Mouse (Mus musculus): ENCODE data around the gene Kcnh1.

The Kcnh1 gene

DNA sequence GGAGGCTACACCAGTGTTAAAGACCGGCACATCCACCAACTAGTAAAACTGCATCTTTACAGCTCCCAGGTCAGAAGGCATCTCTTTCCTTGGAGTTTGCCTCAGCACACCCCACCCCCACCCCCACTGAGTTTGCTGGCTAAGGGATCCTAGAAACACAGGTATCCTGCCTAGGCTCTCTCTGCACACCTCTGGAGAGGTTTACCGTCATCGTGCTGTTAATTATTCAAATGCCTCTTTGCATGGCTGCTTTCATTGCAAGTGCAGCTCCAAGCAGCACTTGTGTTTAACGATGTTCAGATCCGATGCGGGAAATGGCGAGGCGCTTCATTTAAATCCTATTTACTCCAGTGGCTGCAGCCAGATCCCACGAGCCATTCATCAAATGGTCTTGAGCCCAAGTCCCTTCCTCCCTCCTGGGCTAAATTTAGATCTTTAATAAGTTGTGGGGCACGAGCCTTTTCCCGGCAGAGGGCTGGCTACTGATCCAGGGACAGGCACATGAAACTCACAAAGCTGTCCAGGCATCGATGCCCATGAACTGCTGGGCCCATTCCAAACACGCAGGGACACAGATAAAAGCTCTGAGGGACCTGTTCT is 330.4 kb downstream of the Kcnh1 start:
- intact Hi-C loops (cut with DNase I), result no loop called here

DNA sequence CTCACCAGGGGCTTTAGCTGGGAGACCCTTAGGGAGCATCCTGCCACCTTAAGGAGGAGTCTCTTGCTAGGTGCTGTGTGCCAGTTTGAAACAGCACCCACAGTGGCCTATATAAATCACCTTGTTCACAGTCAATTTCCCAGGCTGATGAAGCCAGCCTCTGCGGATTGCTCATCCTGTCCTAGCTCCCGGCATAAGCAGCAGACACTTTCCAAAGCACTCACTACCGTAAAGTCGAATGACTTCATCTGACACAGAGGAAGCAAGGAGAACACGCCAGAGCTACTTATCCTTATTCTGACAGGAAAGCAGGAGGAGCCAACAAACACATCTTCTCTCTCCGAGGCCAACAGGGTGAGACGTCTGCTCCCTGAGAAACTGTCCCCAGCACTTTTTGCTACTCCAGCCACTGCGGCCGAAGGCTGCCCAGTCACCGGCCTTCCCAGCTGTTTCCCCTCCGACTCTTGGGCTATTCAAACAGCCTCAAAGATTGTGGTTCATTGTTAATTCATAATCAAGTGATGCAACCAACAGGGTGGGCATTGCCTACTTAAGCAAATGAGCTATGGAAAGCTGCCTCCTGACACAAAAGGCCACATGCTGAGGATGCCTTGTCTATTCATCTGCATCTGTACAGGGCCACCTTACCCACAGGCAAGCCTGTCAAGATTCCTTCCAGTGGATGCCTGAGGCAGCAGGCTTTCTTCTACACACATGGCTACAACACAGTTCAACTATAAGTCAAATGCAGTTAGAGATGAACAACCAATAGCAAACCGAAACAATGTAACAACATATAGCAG is 332.0 kb downstream of the Kcnh1 start:
- intact Hi-C loops (cut with DNase I), result no loop called here

DNA sequence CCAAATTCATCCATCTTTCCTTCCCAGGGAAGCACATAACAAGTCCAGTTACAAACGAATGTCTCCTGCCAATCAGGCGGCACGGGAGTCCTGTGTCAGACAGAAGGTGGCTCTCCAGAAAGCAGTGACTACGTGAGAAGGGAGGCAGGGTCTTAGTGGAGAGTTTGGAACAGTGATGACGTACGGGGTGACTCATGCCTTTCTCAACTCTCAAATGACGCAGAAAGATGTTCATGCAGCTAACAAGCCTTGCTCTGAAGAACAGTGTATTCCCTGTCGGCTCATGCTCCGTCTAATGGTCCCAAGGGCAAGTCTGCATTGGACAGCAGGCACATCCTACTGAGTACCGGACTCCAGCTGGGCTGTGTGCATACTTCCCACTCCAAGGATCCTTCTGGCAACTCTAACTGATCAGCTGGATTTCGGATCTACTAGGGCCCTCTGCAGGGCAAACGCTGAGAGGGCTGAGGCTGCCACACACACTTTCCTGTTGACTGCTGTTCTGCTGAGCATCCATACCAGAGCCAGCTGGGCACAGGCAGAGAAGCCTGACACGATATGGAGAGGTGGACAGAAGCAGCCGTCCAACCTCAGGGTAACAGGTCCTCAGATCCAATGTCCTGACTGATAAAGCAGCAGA is 335.3 kb downstream of the Kcnh1 start:
- intact Hi-C loops (cut with DNase I), result no loop called here

DNA sequence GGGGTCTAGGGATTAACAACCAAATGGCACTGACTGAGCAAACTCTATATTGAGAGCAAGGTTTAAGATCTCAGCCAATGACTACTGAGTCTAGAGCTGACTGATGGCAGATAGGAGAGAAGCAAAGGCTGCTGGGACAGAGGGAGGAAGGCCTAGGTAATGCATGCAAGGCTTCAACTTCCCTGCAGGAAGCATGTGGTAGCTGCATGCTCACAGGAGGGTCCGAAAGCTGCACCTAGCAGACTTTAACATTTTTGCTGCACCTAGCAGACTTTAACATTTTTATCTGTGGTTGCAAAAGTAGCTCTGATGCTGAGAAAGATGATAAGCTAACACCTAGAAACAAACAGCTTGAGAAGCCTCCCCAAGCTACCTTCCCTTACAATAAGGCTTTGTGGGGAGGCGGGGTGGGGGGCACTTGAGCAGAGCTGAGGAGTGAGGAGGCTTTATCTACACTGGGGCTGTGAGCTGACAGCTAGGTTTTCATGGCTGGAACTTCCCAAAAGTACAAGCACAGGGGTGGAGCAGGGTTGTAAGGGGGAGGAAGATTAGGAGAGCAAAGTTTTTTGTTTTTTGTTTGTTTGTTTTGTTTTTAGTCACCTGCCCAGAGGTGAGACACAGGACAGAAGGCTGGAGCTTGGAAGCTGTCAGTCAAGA is 341.0 kb downstream of the Kcnh1 start:
- intact Hi-C loops (cut with DNase I), result no loop called here

DNA sequence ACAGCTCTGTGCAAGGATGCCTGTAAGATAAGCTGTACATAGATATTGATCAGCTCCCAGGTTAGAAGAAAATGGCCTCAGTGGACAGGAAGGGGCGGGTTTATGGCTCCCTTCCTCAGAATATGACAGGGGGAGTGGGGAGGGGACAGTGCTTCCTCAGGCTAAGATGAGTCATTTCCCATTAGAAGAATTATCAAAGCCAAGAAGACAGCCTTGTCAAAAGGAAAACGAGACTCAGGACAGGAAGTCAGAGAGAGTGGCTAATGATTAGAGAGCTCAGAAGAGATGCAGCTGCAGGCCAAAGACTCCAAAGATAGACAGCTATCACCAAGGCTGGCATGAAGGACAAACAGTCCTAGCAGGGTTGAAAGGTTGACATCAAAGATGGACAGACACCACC is 341.6 kb downstream of the Kcnh1 start:
- intact Hi-C loops (cut with DNase I), result no loop called here

DNA sequence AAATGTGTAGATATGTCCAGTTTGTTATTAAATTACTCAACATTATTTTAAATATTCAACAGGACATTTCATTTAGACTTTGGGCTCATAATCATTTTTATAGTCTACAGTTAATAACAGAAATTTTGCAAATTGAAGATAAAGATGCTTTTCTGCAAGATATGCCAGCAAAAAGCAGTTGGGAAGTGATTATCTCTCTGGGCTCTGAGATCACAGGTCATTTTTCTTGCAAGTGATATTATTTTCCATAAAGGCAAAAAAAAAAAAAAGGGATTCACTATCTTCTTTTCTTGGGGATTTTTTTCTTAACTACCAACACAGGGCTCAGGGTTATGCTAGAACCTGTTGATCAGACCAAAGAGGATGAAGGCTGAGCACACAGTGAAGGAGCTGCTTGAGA is 342.4 kb downstream of the Kcnh1 start:
- intact Hi-C loops (cut with DNase I), result no loop called here

DNA sequence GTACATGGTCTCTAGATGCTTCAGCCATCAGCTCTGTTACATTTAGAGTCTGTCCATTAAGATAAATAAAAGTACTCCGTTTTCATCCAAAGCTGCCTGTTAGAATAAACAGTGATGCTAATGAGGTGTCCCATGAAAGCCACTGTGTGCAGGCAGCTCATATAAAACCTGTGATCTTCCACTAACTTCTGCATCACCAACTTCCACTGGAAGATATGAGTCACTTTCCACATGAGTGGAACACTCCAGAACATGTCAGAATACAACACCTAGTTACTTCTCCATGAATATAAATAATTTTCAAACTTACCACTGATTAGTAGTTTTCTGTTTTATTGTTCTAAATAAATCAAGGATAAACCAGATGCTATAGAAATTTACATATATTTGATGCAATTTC is 345.9 kb downstream of the Kcnh1 start:
- intact Hi-C loops (cut with DNase I), result no loop called here

DNA sequence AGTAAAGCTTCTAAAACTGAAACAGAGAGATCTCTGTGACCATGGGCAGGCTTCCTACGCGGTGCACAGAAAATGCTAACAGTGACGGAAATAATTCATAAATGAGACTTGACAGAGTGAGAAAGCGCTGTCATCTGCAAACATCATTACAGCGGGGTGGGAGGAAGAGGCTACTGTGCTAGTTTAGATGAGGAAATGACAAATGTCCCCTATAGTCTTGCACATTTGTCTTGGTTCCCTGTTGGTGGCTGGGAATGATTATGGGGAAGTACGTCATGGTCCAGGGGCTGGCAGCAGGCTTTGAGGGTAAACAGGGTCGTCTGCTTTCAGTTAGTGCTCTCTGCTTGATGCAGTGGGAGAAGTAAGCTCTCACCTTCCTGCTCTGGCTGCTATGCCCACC is 346.6 kb downstream of the Kcnh1 start:
- intact Hi-C loops (cut with DNase I), result no loop called here

DNA sequence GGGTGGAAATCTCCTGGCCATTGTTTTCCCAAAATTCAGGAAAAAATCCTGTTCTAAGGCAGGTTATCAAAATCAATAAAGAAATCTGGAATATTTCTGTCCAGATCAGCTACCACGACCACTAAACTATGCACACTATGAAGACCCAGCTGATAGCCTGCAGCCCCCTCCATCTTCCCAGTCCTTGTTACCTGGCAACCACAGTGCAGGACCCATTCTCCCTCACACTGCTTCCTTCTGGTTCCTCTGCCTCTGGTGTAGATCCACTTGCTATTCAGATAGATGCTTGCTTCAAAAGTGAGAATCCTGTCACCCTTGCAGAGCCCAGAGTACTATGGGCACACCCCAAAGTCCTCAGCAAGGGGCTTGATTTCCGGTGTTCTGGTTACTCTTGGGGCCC is 351.5 kb downstream of the Kcnh1 start:
- intact Hi-C loops (cut with DNase I), result no loop called here

DNA sequence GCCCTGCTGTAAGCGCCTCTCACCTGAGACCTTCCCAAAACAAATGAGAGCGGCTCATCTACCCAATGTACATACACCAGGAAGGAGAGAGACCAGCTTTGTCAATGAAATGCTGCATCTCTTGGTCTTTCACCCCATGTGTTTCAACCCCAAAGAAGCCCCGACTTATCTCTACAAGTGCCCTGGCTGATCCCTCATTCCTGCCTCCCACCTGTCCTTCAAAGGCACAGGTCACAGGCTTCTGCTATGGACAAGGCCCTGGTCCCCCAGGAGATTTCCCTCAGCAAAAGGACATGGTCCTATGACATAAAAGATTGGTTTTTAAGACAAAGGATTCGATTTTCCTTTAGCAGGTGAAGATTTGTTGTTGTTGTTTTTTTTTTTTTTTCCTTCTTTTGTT is 353.1 kb downstream of the Kcnh1 start:
- intact Hi-C loops (cut with DNase I), result no loop called here

DNA sequence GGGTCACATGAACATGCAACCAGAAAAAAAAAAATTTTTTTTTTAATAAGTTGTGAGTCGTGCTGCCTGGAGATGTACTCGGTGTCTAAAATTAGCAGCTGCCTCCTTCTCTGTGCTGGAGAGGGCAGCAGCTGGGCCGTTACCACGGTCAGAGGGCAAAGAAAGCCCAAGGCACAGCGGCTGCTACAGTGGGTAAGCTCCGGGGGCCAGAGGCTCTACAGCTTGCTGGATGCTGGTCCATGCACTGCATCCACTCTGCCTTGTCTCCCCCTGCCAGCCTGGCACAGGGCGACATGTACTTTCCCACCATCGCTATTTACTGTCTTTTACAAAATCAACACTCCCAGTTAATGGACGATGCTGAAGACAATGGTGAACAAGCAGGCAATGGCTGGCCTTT is 353.5 kb downstream of the Kcnh1 start:
- intact Hi-C loops (cut with DNase I), result no loop called here

DNA sequence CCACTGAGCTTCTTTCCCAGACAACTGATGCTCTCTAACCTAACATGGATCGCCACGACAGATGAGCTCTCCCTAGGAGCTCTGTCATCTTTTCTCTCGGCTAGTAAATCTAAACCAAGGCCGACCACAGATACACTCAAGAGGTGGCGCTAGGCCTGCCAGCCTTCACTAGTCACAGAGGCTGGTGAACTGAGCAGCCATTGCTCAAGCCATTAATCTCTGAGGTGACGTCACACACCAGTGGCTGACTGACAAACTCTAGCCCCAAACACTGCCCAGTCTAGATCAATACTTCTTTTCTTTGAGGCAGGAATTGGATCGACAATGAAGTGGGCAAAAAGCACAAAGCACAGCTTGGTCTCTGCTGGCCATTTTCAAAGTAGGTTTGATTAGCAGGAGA is 354.3 kb downstream of the Kcnh1 start:
- intact Hi-C loops (cut with DNase I), result no loop called here

DNA sequence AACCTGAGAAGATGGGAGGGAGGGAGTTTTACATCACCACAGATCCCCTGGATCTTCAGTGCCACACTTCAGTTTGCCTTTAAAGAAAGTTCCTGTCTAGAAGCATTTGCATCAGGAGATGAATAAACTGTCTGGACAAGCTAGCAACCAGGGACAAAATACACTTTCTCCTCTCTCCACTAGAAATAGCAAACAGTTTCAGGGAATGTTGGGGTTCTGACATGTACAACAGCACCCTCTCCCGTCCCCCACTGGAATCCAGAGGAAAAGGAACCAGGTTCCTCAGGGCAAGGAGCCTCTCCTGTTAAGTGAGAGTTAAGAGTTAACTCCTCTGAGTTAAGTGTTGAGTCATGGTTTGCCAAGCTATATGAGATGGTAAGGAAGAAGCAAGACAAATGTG is 356.3 kb downstream of the Kcnh1 start:
- intact Hi-C loops (cut with DNase I), result no loop called here

DNA sequence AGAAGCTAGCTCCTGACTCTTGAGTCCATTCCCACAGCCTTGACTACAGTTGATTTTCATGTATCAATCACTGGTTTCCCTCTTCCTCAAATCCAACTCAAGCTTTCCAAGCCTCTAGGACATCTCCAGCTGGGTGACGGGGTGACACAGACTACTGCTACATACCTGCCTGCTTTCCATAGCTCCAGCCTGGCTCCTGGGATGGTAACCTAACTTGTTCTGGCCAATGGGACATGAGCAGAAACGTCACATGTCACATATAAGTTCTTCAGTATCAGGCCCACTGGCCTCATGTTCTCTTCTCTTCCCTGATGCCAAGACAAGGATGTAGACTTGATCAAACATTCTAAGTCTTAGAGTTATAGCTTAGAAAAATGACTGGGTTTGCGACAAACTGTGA is 360.0 kb downstream of the Kcnh1 start:
- intact Hi-C loops (cut with DNase I), result no loop called here

DNA sequence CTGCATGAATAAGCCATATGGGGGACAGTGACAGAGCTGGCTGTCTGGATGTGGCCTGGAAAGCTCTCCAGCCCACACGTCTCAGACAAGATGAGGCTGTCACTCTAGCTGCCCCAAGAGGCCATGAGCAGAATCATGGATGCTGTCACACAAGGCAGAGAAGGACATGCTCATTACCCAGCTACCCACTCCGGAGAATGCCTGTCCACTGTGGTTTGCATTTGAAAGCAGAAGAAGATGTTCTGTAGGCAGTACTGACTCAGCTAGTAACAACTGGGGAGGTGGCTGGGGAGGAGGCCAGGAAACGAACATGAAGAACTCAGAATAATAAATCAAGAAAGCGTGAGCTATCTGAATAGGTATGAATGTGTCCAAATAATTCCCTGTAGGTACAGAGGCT is 364.9 kb downstream of the Kcnh1 start:
- intact Hi-C loops (cut with DNase I), result no loop called here

DNA sequence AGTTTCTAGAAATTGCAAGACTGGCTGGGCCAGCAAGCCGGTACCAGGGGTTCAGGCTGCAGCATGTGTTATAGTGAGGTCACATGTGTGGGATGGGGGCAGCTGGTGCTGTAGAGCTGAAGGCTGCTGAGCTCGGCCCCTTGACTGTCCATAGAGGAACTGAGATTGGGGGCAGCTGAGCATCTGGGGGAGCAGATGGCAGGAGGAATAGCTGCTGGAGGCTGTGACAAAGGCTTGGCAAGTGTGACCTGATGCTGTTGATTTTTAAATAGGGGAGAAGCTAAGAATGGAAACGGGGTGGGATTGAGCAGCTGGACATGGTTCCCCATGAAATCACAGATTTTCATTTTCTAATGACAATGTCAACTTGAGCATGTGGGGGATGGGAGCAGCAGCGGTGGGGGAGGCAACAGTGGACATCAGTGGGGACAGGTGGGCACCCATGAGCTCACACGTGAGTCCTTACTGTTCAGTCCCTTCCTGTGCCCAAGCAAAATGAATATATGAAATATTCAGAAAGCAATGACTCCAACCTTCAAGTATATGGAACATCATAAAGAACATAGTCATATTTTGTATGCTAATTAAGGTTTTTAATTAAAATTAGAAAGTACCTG is 367.5 kb downstream of the Kcnh1 start:
- intact Hi-C loops (cut with DNase I), result no loop called here

DNA sequence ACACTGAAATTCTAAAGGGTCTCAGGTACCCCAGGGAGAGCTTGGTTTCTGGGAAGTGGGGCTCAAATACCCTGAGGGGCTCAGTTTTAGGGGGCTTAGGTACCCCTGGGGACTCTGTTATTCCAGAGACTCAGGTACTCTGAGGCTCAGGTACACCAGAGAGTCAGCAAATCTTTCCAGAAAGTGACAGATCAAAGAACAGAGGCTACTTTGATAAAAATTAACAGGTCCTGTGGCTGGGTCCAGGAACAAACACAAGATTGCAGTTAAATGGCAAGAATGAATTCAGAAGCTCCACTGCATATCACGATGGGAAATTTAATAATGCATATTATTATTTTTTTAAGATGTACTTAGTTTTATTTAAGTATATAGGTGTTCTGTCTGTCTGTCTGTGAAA is 368.8 kb downstream of the Kcnh1 start:
- intact Hi-C loops (cut with DNase I), result no loop called here
